Mouse (Mus musculus) macrophage (primary cell): ENCODE data around the gene Notch1. TPM values are rescaled to one million over a fixed set of nuclear protein-coding genes. Genes with fewer than 3 reads are reported as not detected.

Experiments
- H3K27ac ChIP-seq: fragments of 350-480 bp; formaldehyde crosslinking; 2 replicates; pipeline ENCODE4 v1.9.0; 2021
- H3K36me3 ChIP-seq: fragments of 350-480 bp; formaldehyde crosslinking; 2 replicates; pipeline ENCODE4 v1.9.0; 2021; ENCODE audit errors: inconsistent target
- H3K4me3 ChIP-seq: fragments of 350-480 bp; formaldehyde crosslinking; 2 replicates; pipeline ENCODE4 v1.9.0; 2021; ENCODE audit errors: inconsistent target
- H3K79me2 ChIP-seq: fragments of 350-480 bp; formaldehyde crosslinking; 2 replicates; pipeline ENCODE4 v1.9.0; 2021; ENCODE audit errors: inconsistent target
- WGBS: methylation state at CpG from one replicate; pipeline ENCODE4 v1.1.7; 2026; ENCODE audit warnings: inconsistent platforms; ENCODE audit not compliant: missing documents; 5-methylcytosine and 5-hydroxymethylcytosine counted together
- polyA plus RNA-seq: library from polyadenylated mRNA; stranded (reverse); fragments of 250-400 nt; gene quantifications from 3 replicates; pipeline ENCODE4 v1.2.4, GENCODE M21; 2018; ENCODE audit warnings: inconsistent platforms

Gene Notch1
- polyA plus RNA-seq, 1 experiment from 2014 or later: 7.4 TPM

DNA sequence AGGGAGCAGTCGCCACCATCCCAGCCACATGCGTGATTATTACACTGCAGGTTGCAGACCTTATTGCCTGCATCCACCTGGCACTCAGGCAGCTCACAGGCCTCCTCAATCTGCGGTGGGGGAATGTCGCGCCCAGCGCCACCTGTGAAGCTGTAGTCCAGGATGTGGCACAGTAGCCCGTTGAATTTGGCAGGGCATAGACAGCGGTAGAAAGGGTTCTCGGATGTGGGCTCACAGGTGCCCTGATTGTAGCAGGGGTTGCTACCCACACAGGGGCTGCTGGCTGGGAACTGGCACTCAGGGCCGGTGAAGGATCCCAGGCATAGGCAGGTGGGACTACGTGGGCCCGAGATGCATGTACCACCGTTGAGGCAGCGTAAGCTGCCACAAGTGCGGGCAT lies 48.1 kb downstream of the Notch1 start:
- H3K27ac ChIP-seq: no peak overlapping the region
- H3K36me3 ChIP-seq: peaks cover 77% of the 10 kb centered on the region
- WGBS: 96% methylated on average over 14 of the region's 15 CpGs
- no peaks in the 10 kb centered on the region; the same call in 1 of the 2 replicates for H3K79me2 ChIP-seq
- H3K4me3 ChIP-seq: no peak overlapping the region

DNA sequence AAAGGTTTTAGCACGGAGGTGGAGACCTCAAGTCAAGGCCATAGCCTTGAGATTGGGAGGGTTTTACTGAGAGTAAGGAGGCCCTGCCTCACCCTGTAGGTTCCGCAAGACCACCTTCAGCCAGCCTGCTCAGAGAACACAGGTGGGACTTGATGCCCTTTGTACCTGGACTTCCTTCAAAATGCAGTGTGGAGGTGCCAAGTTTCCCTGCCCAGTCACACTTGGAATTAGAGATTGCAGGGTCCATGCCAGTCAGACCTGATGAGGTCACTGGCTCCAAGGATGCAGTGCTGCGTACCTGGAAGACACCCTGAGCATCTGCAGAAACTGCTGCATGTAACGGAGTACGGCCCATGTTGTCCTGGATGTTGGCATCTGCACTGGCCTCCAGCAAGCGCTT lies 53.1 kb downstream of the Notch1 start:
- WGBS: 94% methylated on average over 6 of the region's 6 CpGs
- Histone ChIP-seq H3K27ac (no peak overlapping the region), H3K79me2 (no peaks in the 10 kb centered on the region), H3K36me3 (peaks cover 88% of the 10 kb centered on the region), H3K4me3 (no peak overlapping the region)

DNA sequence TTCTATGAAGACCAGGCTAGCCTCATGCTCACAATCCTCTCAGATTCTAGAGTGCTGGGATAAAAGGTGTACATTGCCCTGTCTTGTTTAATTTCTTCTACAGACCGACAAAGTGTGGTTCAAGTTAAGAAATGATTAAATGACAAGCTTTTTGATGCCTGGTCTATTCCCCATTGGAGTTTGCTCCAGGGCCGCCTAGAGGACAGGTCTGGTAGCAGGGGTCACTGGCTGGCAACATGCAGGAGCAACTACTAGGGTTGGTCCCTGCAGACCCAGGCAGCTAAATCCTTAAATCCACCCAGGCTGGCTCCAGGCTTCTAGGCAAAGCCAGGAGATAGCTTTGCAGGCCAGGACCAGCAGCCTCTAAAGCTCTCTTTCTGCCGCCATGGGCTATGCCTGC lies 53.5 kb downstream of the Notch1 start:
- peaks cover 84% of the 10 kb centered on the region for H3K36me3 ChIP-seq
- no peaks in the 10 kb centered on the region for H3K79me2 ChIP-seq
- WGBS: 100% methylated on average over 3 of the region's 3 CpGs
- no peak overlapping the region for H3K4me3 ChIP-seq
- H3K27ac ChIP-seq: no peak overlapping the region

DNA sequence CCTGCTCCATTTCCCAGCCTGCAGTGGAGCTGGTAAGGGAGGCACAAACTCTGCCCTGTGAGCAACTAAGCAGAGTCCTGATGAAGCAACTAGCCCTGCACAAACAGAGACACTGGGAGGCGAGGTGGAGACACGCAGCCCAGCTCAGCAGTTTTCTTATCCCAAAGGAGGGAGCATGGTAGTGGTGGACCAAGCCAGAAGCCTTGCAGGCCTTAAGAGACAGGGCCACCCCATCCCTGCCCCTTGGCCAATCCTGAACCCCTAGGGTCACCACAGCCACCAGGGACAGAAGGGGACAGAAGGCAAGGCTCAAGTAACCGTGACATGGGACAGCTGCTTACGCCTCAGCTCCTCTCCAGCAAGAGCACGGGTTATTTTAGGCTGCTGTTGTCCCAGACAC lies 54.8 kb downstream of the Notch1 start:
- WGBS: 88% methylated on average over 5 of the region's 5 CpGs
- Histone ChIP-seq H3K79me2 (no peaks in the 10 kb centered on the region), H3K27ac (no peak overlapping the region), H3K36me3 (peaks cover 71% of the 10 kb centered on the region), H3K4me3 (no peak overlapping the region)

DNA sequence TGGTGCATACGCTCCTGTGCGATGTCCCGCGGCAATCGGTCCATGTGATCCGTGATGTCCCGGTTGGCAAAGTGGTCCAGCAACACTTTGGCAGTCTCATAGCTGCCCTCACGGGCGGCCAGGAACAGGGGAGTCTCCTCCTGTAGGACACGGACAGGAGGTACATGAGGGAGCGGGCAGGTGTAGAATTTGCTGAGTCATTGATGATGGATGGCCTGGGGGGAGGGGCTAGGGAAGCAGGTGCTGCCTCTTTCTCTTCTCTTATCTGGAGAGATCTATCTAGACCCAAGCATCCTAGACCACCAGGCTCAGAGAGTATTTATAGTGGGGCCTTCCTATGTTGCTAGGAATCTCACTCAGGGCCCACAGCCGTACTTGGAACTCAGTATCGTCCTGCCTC lies 55.6 kb downstream of the Notch1 start:
- no peaks in the 10 kb centered on the region for H3K79me2 ChIP-seq
- H3K27ac ChIP-seq: no peak overlapping the region
- no peak overlapping the region for H3K4me3 ChIP-seq
- peaks cover 63% of the 10 kb centered on the region for H3K36me3 ChIP-seq
- WGBS: 93% methylated on average over 13 of the region's 13 CpGs

DNA sequence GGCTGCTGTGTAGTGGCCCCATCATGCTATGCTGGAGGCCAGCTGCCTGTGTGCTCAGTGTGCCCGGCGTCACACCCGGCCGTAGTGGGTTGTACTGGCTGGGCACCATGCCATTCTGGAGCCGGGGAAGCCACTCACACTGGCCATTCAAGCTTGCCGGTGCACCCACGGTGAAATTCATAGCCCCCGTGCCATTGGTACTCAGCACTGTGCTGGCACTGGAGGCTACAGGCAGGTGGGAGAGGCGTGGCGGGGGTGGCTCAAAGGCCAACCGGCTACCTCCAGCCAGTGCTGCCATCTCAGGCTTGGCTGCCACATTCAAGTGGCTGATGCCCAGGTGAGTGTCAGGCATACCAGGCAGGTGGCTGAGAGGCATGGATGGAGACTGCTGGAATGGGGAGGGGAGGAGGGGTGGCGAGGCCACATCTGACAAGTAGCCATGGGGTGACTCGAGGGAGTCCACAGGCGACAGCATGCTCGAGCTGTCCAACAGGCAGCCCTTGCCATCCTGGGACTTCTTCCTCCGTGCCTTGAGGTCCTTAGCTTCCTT lies 56.3 kb downstream of the Notch1 start:
- H3K27ac ChIP-seq: no peak overlapping the region
- H3K36me3 ChIP-seq: peaks cover 59% of the 10 kb centered on the region
- H3K4me3 ChIP-seq: no peak overlapping the region
- 93% methylated on average over 13 of the region's 16 CpGs for WGBS
- no peaks in the 10 kb centered on the region for H3K79me2 ChIP-seq

DNA sequence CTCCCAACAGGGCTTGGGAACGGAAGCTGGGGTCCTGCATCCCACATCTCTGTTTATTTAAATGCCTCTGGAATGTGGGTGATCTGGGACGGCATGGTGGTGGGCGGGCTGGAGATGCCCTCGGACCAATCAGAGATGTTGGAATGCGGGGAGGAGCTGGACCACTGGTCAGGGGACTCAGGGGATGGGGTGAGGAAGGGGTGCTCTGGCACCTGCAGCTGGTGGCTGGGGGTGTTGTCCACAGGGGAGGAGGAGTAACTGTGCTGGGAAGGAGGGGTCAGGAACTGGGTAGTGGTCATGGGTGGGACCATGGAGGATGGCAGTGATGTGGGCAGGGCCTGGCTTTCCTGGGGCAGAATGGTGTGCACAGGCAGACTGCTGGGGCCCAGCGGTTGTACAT lies 57.0 kb downstream of the Notch1 start:
- Histone ChIP-seq H3K36me3 (peaks cover 52% of the 10 kb centered on the region), H3K4me3 (no peak overlapping the region), H3K79me2 (no peaks in the 10 kb centered on the region), H3K27ac (no peak overlapping the region)
- 92% methylated on average over 6 of the region's 6 CpGs for WGBS

DNA sequence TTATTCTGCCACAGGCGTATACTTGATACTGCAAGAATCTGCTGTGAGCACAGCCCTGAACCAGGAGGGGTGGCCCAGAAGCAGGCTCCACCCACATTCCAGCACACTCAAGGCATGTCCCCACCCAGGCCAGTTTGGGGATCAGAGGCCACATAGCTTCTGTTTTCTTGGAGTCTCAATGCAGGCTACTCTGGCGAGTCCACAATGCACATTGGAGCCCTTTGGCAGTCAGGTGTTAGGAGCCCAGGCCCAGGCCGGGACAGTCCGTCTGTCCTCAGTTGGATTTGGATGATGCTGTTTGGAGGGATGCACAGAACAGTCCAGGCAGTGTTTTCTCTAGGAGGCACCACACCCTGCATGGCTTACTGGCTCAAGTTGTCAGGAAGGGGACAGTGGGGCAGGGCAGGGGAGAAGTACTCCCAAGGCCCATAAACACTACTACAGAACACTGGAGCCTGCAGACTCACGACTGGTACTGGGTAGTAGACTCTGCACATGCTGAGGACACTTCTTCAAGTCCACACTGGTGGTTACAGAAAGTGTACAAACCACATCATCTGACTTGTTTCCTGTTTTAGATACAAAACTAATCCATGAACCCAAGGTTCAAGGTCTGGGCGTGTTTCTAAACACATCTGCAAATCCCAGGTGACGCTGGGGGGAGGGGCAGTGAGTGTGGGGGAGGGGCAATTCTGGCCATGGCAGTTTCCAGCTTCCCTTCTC lies 57.9 kb downstream of the Notch1 start:
- Histone ChIP-seq H3K4me3 (no peak overlapping the region), H3K36me3 (peaks cover 43% of the 10 kb centered on the region), H3K27ac (no peak overlapping the region), H3K79me2 (no peaks in the 10 kb centered on the region)
- WGBS: 70% methylated on average over 7 of the region's 7 CpGs

DNA sequence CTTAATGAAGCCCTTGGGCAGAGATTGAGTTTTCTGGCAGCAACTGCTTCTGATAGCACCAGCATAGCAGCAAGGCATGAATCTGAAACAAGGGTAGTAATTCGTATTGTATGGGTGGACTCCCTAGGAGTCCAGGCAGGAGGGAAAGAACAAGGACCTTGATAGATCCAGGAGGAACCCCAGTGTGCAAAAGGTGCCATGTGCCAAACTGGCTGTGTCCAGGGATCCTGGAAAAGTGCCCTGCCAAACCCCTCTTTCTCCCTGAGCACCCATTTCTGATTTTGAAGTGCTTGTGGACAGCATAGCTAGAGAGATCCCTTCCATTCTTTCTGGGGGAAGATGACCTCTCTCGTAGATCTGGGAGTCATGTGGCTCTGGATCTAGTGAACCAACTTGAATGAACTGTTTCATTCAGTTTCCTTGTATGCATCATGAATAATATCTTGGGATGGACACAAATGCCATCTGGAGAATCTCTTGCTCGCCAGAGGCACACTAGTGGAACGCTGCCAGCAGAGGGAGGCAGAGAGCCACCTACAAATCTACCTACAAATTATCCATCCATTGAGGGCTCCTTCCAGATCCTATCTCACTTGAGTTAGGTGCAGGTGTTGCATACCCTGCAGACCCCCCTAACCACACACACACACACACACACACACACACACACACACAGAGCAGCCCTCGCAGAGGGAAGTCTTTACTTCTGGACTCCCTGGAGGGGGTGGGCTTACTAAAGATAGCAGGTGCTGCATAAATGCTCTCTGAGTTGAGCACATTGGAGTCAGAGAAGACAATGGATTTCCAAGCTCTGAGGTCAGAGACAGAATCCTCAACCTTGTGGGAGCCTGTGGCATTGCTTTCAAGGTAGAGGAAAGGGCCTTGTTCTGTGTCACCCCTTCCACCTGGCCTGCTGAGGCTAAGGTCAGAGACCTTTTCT lies 67.1 kb downstream of the Notch1 start:
- no peak overlapping the region for H3K27ac ChIP-seq
- H3K79me2 ChIP-seq: peaks cover 24% of the 10 kb centered on the region
- no peaks in the 10 kb centered on the region for H3K36me3 ChIP-seq
- H3K4me3 ChIP-seq: no peak overlapping the region
- 29% methylated on average over 4 of the region's 5 CpGs for WGBS

DNA sequence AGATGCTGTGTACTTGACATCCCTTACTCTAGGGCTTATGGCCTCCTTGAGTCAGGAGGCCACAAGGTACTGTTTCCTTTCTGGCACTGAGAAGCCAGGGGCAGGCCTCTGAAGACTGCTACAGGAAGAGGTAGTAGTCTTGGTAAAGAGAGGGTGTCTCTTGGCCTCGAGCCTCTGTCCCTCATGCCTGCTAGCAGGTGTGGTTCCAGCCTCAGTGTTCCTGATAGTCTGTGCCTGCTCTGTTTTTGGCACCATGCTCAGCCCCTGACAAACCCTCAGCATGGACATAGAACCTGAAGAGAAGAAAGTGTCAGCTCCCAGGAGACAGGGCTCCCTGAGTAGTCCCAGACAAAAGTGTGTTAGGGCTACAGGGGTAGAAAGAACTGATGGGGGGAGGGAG lies 69.0 kb downstream of the Notch1 start:
- Histone ChIP-seq H3K36me3 (no peaks in the 10 kb centered on the region), H3K4me3 (no peak overlapping the region), H3K27ac (no peak overlapping the region), H3K79me2 (peaks cover 44% of the 10 kb centered on the region)
- 47% methylated on average over 1 of the region's 1 CpGs for WGBS

DNA sequence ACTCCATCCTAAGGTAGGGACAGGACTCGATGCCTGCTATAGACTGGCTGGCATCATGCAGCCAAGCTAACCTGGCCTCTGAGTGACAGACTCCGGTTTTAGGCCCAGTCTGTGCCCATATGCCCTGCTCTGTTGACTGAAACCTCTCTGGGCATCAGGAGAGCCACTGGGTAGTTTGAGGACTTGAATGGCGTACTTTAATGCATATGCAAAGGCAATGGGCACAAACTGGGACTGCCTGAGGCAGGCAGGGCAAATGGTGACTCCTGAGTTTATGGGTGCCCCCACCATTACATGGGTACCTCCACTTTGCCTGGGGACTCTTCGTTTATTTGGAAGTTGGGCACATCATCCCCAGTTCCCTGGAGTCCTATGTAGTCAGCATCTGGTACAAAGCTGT lies 69.8 kb downstream of the Notch1 start:
- H3K79me2 ChIP-seq: peaks cover 51% of the 10 kb centered on the region
- peak overlapping the region; percentile 77 for H3K27ac ChIP-seq
- peak overlapping the region; percentile 86 for H3K4me3 ChIP-seq
- peaks cover 2% of the 10 kb centered on the region for H3K36me3 ChIP-seq
- 76% methylated on average over 4 of the region's 4 CpGs for WGBS

DNA sequence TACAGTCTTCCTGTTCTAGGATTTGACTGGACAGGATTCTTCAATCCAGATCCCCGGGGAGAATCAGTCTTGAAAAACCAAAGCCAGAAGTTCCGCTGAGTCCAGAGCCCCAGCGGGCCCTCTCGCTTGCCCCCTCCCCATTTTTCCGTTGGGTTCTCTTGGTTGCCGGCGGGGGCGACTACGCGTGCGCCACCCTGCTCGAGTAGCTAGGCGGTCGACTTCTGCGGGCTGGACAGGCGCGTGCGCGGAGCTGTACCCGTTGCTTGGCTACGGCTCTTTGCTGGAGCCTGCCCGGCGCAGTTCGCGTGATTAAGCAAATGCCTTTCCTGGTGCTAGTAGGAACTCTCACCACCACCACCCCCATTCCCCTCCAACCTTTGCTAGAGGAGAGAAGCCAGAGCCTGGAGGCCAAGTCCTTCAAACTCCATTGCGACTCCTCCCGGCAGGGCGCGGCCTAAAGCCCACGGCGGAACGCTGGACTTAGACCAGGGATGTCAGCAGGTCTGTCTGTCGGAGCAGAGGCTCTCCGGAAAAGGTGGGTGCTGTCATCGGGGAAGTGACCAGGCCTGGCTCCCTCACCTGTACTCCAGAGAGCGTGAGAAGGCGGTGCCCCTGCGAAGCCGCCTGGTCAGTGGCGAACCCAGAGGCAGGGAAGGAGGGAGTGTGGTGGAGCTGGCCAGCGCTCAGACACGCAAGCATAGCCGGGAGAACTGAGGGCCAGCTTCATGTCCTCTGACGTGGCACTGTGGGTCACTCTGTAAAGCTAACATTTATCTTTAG lies 70.6 kb downstream of the Notch1 start:
- Histone ChIP-seq H3K79me2 (peaks cover 60% of the 10 kb centered on the region), H3K27ac (peak overlapping the region; percentile 77), H3K4me3 (peak overlapping the region; percentile 86), H3K36me3 (peaks cover 10% of the 10 kb centered on the region)
- 1% methylated on average over 44 of the region's 44 CpGs for WGBS

DNA sequence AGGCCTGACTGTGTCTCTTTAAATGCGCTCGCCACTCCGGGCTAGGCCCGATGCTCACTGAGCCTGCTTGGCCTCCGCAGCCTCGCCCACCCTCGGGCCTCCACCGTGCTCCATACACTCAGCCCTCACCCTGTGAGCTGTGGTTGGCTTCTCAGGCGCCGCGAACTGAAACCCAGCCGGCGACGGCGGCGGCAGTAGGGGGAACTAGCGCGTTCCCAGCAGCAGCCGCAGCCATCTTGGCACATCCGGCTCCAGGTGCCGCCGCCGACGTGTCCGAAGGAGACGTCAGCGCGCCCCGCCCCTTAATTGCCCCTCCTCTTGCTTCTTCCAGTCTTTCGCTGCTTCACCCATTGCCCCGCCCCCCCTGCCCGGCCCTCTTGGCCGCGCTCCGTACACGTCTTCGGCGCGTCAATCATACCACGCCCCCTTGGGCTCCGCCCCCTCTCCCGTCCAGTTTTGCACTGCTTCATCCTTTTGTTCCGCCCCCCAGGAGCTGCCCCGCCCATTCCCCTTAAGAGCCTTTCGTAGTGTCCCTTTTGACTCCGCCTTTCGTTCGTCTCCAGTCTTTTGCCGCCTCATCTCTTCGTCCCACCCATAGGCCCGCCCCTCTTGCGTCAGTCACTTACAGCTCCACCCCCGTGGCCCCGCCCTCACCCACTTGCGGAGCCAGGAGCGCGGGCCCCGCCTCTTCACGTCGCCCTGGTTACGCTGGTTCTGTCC lies 71.4 kb downstream of the Notch1 start, which contains the start of gene Sec16a:
Sec16a (minus strand) TSS at position 271 of the 720 bp plus-strand sequence.
- H3K4me3 ChIP-seq: peak within 1 kb of the TSS; percentile 94
- H3K79me2 ChIP-seq: peaks cover 66% of the 10 kb centered on the region
- H3K27ac ChIP-seq: peak within 1 kb of the TSS; percentile 77
- WGBS: under 1% methylated on average over 58 of the region's 61 CpGs
- peaks cover 18% of the 10 kb centered on the region for H3K36me3 ChIP-seq

DNA sequence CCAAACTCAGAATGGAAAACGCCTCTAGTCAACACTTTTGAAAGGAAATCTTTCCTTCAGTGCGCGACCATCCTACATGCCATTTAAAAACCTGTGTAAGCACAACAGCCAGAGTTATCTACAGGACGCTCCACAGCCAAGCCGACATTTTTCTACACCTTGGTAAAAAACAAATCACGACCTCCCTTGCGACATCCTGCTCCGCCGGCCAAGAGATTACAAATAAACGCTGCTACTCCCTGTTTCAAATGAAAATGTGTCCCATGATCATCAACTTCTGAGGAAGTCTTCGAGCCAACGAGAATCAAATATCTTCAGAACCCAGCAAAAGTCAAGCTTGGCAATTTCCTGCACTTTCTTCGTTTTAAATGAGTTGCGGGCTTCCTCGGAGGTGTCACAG lies 72.1 kb downstream of the Notch1 start:
- peak overlapping the region; percentile 94 for H3K4me3 ChIP-seq
- H3K27ac ChIP-seq: peak overlapping the region; percentile 59
- peaks cover 24% of the 10 kb centered on the region for H3K36me3 ChIP-seq
- peaks cover 73% of the 10 kb centered on the region for H3K79me2 ChIP-seq
- WGBS: 6% methylated on average over 15 of the region's 15 CpGs
